Mouse (Mus musculus) embryo, embryonic 11 days (tissue): Measurements from ENCODE around the gene Kif24.
"Not testable (repeated sequence)": the region's sequence is repeated elsewhere in the genome, so short reads cannot be mapped to it uniquely, and the experiment has no call there.

Experiments used
- DNase-seq: peaks from one replicate; pipeline ENCODE4 v3.0.0-alpha.2; 2015

Kif24 gene

DNA sequence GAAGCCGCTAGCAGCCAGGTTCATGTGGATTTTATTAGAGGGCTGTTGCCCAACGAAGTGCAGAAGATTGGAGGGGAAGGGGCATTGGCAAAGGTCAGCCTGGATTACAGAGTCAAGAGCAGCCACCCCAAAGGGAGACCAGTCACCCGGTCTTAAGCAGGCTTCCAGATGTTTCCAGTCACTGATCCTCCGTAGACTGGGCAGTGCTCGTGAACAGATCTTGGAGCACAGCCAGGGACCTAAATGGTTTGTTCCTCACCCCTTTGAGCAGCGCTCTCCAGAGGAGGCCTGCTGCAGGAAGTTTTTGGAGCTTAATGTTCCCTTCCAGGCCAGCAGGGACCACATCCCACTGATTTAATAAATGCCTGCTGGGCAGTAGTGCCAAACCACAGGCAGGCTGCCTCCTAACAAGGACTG is 16.9 kb upstream of the Kif24 start:
- peak; percentile 56 for DNase-seq

DNA sequence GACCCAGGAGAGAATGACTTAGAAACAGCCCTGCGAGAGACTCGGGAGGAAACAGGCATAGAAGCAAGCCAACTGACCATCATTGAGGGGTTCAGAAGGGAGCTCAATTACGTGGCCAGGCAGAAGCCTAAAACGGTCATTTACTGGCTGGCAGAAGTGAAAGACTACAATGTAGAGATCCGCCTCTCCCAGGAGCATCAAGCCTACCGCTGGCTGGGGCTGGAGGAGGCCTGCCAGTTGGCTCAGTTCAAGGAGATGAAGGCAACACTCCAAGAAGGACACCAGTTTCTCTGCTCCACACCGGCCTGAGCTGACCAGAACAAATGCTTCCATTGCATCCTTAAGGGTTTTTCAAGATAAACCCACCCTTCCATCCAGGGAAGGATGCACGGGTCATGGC is 15.6 kb upstream of the Kif24 start:
- DNase-seq = no peak

DNA sequence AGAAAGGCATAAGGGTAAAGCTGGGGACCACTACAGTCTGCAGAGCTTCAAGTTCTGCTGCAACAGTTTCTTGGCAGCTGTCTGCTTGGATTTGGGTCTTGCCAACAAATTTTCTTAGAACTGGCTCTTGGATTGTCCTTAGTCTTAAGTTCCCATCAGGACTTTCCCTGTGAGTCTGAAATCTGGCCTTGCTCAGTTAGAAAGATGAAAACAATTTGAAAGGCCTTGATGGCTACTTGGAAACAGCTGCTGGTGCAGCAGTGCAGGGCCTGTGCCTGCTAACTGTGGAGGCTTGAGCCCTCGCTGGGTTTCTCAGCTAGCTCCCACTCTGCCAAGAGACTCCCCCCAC is 14.7 kb upstream of the Kif24 start:
- no peak for DNase-seq

DNA sequence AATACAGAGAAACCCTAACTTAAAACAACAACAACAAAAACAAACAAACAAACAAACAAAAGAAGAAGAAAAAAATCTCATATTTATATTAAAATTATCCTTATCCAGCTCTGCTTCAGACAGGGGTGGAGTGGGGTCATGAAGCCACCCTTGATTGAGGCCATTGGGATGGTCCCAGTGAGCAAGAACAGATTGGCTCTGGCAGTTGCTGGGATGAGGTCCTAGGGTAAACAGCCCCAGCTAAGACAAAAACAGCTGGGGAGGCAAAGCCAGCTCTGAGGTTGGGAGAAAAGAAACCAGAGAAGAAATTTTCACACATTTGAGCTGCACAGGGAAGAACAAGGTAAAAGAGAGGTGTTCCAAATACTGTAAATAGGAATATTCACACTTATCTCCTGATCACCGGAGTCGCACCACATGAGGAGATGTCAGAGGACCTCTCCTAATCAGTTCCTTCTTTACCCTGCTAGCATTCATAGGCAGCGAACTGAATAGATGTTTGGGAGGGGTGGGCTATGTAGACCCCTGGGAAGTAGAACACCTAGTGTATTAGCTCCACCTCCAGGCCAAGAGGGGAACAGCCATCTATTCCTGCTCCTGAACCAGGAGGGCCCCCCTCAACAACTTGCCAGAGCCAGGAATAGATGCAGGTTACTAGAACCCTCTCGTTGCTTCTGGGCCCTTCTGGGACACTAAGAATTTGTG is 14.2 kb upstream of the Kif24 start:
- DNase-seq = peak; percentile 33

DNA sequence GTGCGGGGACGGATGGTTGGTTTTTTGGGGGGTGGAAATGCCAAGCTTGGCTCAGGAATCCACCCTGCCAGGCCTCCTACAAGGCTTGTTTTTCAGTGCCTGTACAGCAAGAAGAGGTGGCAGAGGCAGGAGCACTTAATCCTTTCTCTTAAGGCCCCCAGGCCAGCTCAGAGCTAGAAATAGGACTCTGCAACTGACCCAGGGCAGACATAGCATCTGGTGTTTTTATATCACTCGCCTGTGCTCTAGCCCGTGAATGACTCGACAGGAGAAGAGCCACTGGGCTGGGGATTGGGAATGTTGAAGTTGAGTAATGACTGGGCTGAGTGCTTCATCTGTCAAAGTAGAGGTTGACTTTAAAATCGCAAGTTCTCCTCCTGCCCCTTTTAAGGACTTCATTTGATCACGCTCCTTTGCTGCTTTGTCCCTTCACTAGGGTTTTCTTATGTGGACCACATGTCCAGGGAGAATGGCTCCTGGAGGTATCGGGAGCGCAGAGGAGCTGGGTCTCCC is 13.0 kb upstream of the Kif24 start:
- DNase-seq = no peak

DNA sequence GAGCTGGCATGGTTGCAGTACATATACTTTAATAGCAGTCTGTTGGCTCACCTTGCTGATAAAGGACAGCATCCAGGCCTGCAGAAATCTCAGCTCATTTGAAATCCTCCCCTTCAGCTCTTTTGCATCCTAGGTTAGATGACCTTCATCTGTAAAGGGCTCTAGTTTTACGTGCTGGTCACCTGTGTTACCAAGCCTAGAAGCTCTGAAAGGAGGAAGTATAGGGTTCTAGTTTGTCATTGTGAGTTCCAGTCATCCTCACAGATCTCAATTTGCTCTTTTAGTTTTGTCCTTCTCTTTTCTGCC is 6.7 kb upstream of the Kif24 start:
- DNase-seq = no peak

DNA sequence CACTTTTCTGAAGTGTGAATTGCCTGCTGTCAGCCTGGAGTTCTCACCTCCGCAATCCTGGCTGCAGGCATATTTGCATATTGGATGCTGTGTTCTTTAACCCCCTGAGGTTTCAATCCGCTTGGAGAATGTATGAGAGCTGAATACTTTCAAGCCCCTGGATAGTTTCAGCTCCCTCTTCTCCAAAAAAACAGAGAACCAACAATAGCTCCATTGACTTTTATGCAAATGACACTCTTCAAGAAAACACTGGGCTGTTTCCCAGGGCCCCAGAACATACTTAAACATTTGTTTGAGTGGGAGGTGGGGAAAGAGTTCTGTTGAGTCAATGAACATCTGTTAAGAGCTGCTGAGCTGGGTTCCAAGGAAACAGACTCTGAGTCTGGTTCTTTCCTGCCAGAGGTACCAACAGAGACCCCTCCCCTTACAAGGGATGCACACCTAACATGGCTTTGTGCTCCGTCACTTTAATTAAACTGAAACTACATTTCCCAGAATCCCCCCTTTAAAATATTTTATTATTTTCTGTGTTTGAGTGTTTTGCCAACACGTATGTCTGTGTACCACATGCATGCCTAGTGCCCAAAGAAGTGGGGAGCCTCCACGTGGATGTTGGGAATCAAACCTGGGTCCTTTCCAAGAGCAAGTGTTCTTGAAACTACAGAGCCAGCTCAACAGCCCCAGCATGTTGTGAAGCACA is 6.1 kb upstream of the Kif24 start:
- peak; percentile 39 for DNase-seq

DNA sequence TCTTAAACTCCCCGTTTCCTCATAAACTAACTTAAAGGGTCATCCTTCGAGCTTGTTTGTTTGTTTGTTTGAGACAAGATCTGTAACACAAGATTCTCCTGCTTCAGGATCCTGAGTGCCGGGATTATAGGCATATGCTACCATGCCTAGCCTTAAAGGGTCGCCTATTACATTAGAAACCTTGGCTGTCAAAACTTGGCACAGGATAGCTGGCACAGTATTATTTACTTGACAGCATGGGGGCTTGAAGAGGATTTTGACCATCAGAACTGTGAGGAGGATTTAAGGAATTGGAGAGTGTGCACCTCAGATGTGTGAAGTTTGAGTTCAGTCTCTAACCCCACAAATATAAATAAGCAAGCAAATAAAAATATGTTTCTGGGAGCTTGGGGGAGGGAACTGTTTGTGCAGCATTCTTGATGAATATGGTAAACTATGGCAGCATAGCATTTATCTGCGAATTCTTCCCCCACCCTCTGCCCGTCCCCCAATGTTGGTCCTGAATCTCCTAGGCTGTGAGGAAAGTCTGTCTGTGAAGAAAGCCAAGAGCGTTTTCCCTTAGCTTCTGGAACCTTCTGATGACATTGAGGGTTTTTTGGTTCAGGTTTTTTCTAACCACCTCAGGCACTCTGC is 5.5 kb upstream of the Kif24 start:
- no peak for DNase-seq

DNA sequence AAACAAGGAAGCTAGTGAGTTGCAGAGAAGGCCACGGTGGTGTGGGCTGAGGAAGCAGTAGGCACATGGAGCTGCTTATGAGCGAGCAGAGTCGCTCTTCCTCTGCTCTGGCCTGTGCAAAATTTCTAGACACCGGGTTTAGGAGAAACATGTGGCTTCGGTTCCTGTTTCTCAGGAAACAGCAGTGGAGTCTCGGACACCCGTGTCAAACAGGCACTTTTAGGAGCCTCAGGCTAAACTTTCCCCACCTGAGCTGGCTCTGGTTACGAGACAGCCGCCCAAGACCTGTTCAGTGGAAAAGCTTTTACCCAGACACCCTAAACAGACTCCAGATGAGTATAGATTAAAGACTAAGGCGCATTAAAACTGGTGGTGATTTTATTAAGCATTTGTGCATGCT is 4.5 kb upstream of the Kif24 start:
- DNase-seq = peak; percentile 27

DNA sequence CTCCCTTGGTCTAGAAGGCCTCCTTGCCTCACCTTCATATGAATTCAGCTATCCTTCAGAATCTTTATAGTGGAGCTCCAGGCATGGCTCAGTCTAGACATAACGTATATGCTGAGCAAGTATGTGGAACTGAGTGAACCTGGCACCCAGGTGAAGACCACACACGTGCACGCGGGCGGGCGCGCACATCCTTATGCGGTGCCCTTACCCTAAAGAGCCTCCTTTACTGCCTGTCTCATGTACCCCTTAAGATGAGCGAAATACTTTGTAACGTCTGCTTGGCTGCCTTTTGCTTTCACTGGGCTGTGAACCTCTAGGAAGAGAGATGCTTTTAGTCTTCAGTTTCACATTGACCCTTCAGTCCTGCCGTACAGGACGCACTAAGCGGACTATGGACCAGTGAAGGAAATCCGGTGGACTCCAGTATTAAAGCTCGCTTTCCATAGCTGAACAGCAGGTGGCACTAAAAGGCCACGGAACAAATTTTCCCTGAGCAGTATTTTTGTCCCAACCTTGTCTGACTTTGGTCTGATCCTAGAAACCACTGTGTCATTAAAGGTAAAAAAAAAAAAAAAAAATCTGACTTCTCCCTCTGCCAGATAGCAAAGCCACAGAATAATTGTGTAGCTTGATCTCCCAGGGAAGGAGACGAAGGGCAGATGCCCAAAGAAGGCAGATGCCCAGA is 3.9 kb upstream of the Kif24 start:
- DNase-seq = peak; percentile 79

DNA sequence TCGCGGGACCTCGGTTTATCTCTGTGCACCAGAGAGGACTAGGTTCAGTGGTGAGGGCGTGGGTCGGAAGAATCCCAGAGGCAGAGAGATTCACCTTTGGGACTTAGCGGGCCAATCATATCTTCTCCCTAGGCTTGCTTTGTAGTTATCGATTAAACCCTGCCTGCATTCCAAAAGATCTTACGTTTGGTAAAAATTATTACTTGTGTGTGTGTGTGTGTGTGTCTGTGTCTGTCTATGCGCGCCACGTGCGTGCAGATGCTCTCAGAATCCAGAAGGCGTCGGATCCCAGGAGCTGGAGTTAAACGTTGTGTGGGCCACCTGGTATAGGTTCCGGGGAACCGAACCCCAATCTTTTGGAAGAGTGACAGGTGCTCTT is 589 bp upstream of the Kif24 start:
- DNase-seq = peak; percentile 42

DNA sequence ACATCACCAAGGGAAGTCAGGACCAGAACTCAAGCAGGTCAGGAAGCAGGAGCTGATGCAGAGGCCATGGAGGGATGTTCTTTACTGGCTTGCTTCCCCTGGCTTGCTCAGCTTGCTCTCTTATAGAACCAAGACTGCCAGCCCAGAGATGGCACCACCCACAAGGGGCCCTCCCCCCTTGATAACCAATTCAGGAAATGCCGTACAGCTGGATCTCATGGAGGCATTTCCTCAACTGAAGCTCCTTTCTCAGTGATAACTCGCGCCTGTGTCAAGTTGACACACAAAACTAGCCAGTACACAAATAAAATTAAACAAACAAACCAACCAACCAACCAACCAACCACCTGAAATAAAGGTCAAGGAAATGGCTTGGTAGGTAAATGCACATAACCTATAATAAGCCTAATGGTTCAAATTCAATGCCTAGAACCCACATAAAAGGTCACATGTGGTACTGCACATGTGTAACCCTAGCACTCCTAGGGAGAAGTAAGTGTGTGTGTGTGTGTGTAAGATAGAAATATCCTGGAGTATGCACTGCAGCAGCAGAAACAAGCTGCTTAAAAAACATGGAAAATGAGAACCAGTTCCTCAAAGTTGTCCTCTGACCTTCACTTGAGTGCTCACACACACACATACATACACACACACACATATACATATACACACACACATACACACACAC is 1.5 kb downstream of the Kif24 start:
- not testable (repeated sequence) for DNase-seq

DNA sequence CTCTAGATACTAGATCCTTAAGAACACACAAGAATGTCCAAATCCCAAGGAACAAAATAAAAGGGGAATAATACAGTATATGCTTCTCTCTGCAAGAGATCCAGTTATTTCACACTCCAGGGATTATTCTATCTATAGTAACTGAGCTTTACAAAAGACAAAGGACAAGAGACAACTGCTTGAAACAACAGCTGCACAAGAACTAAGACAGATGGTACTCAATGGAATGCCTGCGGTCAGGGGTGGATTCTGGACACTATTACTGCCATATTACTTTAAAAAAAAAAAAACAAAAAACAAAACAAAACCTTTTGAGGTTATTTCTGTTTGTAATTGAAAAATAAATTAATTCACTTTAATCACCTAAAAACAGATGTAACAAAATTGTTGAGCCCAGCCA is 4.0 kb downstream of the Kif24 start:
- DNase-seq = no peak

DNA sequence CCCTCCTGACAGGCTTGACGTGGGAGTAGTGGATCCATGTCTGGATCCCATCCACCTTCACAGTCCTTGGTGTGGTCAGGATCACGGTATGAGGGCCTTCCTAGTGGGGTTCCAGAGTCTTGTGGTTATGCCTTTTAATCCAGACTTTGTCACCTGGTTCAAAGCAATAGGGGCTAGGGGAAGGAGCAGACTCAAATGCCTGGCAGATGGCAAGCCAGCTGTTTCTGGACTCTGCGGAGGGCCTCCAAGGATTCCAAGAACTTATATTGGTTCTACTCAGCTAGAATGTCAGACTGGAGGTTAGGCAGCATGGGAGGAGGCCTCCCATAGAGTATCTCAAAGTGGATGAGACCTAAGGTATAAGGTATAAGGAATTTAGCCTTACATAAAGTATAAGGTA is 17.1 kb downstream of the Kif24 start:
- DNase-seq = no peak

DNA sequence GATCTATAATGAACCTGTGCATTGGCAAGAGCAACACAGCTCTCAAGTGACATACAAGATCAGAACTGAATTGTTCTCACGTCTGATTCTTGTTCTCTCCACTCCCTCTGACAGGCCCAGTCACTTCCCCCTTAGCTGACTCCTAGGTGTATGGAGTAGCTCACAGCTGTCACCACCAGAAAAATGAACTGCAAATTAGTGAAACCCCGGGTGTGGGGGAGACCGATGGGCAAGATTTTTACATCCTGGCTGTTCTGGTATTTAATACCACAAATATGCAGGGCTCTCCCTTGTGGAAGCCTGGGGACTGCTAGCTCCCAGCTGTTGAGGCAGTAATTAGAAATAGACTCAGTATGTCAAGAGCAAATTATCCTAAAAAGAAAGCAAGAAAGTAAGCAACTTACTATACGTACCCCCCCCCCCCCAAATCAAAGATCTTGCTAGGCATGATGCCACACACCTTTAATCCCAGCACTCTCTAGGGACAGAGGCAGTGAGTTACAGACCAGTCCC is 21.8 kb downstream of the Kif24 start:
- DNase-seq = no peak

DNA sequence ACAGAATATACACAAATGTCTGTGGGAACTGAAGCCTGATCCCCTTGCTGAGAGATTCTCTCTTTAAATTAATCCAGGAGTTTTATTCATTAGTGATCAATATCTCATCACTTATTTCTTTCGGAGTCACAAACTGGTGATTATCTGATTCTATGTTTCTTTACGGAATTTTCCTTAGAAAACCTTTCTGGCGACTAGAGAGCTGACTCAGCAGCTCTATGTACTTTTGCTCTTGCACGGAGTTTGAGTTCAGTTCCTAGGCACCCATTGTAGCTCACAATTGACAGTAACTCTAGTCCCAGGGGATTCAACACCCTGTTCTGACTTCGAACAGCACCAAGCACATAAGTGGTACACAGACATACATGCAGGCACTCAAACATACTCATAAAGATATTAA is 25.8 kb downstream of the Kif24 start:
- no peak for DNase-seq

DNA sequence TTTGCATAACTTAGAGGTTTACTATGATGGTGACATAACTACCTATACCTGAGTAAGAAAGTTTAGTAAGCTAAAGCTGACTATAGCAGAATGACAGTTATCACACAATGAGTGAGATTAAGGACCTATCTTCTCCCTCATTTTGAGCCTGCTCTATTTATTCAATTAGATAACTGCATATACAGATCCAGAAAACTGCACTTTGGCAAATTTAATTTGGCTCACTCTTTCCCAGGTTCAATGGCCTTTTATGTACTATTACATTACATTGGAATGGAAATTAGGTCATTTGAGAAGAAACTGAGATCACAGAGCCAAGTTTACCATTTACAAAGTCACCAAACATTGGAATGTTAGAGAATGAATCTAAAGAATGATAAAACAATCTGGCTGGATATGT is 47.7 kb downstream of the Kif24 start:
- DNase-seq = no peak

DNA sequence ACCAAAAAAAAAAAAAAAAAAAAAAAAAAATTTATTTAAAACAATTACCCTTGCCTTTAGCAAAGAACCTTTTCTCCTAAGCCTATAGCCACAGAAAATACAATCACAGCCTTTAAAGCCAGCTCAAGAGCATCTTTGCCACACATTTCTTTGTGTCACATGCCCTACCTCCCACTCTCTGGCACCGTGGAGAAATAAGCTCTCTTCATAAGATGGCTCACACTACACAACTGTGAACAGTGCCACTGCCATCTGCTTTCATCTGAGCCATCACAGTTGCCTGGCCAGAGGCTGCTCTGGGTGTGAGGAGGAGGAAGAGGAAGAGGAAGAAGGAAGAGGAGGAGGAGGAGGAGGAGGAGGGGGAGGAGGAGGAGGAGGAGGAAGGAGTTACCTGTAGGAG is 55.3 kb downstream of the Kif24 start:
- DNase-seq = no peak

DNA sequence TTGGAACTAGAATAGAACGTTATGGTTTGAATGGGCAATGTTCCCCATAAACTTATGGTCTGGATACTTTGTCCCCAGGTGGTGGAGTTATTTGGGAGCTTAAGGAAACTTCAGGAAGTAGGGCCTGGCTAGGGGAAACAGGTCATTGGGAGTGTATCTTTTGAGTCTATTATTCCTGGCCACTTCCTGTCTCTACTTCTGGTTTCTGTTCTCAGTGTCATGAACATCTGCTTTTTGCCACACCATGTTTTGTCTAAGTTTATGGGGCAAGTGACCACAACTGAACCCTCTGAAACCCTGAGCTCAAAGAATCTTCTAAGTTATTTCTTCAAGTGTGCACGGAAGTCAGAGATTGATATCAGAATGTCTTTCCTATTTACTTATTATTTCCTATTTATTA is 57.3 kb downstream of the Kif24 start:
- DNase-seq = no peak

DNA sequence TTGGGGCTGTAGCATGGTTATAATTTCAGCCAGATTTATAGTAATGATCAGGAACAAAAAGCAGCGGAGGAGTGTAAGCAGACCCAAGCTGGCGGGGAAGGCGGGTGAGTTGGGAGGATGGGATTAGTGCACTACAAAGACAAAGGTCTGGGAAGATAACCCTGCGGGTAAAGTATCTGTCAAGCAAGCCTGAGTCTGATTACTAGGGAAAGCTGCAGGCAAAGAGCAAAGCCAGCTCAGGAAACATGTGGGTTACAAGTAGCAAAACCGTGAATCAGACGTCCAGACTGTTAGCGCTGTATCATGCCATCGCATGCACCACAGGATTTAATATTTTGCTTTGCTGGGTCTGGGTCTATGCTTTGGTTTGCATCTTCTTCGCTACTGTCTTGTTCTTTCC is 58.1 kb downstream of the Kif24 start:
- DNase-seq = no peak

DNA sequence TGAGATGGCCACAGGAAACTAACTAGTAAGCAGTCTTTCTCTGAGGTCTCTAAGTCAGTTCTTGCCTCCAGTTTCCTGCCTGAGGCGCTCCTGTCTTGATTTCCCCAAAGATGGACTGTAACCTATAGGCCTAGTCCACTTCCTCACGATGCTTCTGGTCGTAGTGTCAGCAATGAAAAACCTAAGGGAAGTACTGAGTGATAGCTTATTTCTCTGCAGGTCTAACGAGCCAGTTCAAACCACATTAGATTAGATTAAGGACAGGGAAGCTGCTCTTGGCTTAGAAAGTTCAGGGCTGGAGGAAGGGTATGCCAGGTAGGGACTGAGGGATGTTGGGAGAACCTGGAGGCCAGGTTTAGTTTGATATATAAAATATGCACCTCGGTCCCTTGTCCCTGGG is 63.1 kb downstream of the Kif24 start:
- DNase-seq = no peak

DNA sequence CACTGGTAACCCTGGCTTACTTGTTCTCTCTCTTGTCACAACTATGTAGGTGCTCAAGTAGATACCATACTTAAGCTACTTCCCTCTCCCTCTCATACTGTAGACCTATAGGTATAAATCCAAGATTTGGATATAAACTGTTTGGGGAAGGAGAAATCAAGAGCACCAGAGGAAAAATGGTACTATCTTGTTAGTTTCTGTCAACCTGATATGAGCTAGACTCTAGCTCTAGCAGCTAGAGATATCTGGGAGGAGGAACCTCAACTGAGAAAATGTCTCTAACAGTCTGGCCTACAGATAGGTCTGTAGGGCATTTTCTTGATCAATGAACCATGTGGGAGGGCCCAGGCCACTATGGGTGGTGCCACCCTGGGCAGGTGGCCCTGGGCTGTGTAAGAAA is 63.5 kb downstream of the Kif24 start:
- DNase-seq = no peak

DNA sequence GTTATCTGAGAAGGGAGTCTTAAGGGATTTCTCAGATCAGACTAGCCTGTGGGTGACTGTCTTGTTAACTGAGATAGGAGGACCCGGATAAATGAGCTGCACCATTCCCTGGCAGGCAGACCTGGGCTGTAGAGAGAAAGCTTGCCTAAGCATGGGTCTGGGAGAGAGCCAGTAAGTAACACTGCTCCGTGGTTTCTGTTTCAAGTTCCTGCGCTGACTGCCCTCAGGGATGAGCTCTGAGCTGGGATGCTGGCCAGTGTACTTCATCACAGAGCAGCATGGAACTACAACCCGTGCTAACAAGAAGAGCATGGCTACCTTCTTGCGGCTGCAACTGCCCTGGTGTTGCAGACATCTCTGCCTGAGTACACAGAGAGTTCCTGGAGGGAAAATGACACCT is 64.8 kb downstream of the Kif24 start:
- no peak for DNase-seq
